Mouse (Mus musculus) heart, postnatal 10 days (tissue): ENCODE data around the gene Fam174a. TPM values are rescaled to one million over a fixed set of nuclear protein-coding genes. Genes with fewer than 3 reads are reported as not detected.

ENCODE experiments used
- DNase-seq, 2 experiments: peaks; one replicate each; pipeline ENCODE4 v3.0.0; 2021
- intact Hi-C: fragments of 180-260 bp; cut with DNase I; formaldehyde crosslinking; loops from one replicate; pipeline ENCODE4 v1.15.1; 2025
- total RNA-seq, 2 experiments: library from RNA; stranded (reverse); gene quantifications; 2 replicates each; pipeline ENCODE4 v1.2.3; 2021

Fam174a gene
- total RNA-seq = 10 to 100 TPM; 20.6 to 20.9 TPM

DNA sequence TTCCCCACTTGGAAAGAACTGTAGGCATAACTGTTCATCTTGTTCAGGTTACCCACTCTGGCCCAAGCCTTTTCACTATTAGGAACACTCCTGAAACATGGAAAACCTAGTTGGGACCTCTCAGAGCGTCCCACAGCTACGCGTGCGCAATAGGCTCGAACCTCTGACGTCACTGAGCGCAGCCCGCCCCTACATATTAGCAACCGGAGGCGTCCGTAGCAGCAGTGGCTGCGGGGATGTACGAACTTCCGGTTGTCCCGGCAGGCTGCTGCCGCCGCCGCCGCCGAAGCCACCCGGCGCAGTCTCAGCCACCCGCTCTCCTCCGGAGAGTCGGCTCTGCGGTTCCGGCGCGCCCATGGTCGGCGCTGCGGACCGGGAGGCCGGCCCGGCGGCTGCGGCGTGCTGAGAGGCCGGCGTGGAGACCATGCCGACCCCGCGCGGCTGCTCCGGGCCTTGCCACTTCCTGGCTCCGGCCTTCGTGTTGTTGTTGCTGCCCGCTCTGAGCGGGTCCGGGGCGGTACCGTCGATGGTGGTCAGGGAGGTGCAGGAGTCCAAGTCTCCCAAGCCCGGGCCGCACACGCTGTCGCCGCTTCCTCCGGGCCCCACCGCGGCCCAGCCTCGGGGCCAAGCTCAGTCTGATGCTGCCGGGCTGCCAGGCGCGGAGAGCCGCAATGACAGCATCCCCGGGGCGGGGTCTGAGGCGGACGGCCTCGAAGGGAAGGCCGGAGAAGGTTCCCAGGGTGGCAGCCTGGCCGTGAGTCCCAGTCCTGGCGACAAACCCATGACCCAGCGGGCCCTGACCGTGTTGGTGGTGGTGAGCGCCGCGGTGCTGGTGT lies at the start of gene Fam174a:
Gene Fam174a (plus strand): TSS at position 231 of the 836 bp plus-strand sequence.
- intact Hi-C loops = loop anchor here (5.0 to 10.0 kb wide), 2 partner anchors 354 to 451 kb away; partner anchors contain the start of gene St8sia4
- peak; percentile 95 to 96 for DNase-seq

DNA sequence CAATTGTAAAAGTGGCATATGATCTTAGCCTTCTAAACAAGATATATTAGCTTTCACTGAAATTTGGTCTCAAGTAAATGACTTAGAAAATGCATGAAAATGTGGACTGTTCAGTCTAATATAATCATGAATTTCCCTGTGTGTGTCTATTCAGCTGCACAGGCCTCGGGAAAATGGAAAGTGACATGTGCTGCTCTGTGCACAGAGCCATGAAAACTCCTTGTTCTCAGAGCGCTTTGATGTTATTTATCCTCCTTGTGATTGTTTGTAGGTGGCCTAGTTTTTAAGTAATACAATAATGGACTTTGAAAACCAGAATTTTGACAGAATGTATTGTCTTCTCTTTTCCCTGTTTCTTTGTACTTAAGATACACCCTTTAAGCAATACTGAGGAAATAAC lies 49.6 kb upstream of the Fam174a start:
- intact Hi-C loops = no loop called here
- no peak for DNase-seq

DNA sequence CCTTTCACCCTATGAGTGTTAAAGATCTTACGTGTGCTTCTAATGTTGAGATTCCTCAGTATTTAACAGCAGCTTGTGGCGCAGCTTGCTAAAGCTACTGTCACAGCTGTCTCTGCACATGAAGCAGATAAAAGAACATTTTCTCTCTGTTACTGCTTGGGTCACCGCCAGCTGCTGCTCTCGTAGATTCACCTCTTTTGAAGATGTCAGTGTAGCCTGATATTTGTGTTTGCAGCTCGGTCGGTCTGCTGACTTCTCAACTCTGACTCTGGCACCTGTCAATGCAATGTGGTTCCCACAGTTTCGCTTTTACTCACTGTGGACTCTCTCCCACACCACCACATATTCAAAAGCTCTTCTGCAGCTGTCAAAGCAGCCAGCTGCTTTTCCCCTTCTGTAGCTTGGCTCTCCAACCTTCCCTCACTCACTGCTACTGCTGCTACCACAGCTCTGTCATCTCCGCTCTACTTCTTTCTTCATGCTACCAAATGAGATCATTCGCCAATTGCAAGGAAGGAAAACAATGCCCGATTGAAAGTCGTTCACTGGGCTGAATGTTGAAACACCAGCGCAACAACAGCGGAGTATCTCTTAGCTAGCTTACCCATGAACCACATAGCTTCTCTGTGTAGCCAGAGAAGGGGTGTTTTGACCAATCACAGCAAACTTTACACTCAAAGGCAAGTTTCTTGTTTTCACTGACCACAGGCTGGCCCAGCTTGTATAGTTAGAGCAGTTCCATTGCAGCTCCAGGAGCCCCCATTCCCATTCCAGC lies 45.3 kb upstream of the Fam174a start:
- intact Hi-C loops = no loop called here
- peak; percentile 32 to 36 for DNase-seq

DNA sequence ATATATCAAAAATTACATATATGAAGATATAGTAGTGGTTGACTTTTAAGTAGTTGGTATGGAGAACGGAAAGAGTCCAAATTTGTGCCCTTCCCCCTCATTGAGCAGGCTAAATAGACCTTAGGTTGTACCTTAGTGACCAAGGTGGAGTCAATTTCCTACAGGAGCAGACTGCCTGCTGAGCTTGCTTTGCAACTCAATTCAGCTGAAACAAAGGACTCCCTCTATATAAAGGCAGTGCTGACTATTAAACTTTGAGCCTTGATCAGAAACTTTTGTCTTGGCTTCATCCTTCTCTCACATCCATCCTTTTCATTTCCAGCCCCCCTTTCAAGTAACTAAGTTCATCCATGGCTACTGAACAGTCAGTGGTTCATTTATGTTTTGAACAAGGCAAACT lies 40.1 kb upstream of the Fam174a start:
- intact Hi-C loops = no loop called here
- no peak for DNase-seq

DNA sequence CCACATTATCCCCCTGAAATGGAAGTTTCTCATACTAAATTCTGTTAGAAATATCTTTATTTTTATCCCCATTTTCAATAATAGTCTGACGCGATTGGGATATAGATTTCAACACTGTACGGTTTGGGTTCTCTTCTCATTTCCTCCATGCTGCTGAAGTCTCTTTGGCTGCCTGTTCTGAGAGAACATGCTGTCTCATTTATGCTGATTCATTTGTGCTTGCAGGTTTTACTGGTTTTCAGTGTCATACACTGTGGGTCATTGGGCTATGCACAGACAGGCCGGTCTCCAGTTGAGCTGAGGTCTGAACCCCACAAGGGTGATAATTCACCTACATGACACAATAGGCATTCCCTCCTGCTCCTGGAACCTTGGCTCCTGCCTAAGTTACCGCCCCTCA lies 5.1 kb upstream of the Fam174a start:
- intact Hi-C loops = no loop called here

DNA sequence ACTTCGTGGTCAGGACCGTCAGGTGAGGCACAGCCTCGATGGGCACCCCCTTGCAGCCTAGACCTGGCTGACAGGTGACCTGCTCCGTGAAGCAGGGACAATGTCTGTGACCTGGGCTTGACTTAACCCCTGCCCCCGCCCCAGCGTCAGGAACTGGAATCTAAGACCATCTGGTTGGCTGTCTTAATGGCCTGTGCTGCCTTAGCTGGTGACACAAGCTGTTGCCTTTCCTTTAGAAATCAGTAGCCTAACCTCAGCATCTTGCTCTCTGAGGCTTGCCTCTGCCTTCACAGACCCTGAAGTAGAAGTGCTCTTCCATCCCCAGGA lies 769 bp downstream of the Fam174a start:
- no peak for DNase-seq
- intact Hi-C loops = loop anchor here (5.0 to 10.0 kb wide), 2 partner anchors 353 to 451 kb away; partner anchors contain the start of gene St8sia4

More for the DNA sequence above, 5.1 kb upstream of the Fam174a start:
- DNase-seq = no peak

DNA sequence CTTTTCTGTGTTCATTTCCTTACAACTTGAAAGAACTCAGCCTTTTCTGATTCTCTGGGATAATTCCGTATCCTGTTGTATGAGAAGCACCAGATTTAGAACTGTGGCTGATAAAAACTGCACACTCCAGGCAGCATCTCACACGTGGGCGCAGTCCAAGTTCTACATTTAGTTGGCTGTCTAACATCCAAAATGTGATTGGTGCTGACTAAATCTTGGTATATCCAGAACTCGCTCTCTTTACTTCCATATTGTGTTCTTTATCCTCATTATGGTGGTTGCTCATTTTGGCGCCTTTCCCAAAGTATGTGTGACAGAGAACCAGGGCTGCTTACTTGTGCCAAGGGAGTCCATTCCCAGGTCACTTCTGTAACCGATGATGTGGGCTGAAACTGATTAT lies 2.6 kb downstream of the Fam174a start:
- intact Hi-C loops = loop anchor here (10.0 kb wide), 1 partner anchor 449 kb away; no protein-coding TSS in a partner anchor
- DNase-seq = peak; percentile 24 to 29

DNA sequence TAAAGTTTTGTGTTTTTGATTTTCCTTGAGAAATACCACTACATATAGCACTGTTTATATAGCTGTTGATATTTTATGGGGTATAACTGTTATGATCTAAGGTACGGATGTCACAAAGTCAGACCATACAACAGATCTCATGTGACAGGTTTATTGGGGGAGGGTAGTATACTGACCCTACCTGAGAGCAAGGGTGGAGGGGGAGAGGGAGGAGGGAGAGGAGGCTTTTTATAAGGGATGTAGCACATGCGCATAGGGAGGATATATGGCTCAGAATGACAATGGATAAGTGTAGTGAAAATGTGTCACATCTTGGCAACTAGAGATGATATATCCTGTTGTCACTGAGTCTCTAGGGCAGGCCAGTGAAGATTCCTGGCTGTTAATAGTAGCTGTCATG lies 8.8 kb downstream of the Fam174a start:
- intact Hi-C loops = no loop called here
- DNase-seq = no peak

DNA sequence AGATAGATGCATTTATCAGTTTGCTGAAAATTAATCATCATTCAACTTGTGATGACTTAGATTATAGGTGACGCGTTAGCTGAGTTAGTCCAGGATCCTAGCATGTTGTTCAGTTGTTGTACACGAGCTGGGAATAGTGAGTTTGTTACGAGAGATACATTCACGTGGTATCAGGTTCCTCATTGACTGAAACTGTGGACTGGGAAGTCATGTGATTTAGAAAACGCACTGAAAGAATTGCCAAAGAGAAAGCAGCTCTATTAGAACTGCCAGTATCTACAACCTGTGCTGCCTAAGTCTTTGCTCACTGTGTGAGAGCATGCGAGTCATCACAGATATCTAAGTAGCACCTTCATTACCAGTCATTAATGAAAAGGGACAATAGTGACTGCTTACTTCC lies 9.6 kb downstream of the Fam174a start:
- intact Hi-C loops = no loop called here
- DNase-seq = no peak

DNA sequence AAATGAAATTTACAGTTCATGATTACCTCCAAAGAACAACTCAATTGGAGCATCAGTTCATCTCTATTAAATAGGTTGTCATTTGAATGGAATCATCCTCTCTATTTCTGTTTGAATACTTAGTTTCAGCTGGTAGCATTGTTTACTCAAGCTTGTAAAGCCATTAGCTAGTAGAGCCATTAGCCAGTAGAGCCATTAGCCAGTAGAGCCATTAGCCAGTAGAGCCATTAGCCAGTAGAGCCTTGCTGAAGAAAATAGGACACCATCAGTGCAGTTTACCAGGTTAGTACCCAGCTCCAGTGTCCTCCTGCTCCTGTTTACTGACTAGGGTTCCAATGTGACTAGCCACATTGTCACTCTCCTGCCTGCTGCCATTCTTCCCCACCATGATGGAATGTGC lies 13.4 kb downstream of the Fam174a start:
- intact Hi-C loops = no loop called here
- no peak for DNase-seq

DNA sequence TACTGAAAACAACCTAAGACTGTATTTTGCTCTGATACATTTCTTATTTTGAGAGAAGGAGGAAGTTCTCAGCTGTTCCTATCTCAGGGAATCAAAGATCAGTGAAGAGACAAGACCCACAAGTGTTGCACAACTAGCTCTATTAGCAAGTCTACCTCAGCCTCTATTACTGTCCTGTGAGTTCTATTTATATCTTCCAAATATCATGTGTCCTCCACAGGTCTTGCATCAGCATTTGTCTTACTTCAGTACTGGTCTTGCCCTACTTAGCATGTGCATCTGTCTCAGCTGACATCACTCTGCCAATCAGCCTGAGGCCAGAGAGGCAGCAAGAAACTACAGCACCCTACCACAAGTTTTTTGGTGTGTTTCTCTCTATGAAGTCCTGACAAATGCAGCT lies 26.2 kb downstream of the Fam174a start:
- DNase-seq = no peak
- intact Hi-C loops = no loop called here

DNA sequence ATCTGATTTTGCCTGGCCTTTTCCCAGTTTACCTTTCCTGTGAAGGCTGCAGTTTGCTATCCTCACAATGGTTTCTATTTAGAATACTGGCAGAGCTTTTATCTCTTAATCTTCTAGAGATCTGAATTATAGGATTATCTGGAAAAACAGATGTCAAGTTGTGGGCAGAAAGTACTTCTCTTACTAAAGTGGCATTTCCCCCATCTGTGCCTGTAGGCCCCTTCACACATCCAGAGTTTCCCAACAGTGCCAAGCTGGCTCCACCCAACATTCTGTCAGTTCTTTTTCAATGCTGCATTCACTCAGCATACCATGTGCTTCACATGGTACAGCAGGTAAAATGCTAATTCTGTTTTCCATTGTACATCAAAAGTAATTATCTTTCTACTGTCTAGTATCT lies 28.8 kb downstream of the Fam174a start:
- no peak for DNase-seq
- intact Hi-C loops = no loop called here

DNA sequence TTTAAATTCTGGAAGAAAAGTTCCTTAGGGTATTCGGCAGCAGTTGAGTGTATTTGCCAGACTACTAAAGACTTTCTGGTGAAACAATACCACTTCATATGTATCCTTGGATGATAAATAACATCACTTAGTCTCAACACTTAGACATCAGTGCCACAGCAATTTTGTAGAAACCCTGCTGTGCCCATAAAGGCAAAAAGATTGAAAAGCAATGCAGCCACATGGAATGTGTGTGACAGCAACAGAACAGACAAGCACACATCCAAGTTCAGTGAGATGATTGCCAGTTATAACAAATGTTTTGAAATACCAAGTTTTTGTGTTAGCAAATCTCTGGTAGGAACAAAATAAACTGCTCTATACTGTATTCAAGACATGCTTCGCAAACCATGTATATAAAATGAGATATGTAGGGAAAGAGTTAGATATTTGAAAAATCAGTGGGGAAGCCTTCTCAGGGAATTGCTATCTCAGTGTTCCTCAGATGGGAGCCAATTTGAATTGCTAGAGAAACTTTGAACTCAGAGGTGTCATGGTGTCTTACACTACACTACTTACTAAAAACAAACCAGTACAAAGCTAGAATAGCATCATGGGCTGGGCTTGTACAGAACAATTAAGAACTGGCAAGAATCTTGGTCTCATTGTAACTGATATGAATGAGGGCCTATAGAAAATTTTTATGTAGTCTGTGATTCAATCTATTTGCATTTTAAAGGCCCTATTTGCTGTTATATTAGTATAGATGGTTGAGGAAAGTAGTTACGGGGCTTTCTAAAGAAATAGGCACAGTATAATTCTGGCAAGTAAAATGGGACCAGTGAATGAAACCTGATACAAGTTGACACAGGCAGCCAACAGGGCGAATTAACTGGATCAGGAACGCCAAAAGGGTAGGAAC lies 30.4 kb downstream of the Fam174a start:
- DNase-seq = no peak
- intact Hi-C loops = no loop called here

DNA sequence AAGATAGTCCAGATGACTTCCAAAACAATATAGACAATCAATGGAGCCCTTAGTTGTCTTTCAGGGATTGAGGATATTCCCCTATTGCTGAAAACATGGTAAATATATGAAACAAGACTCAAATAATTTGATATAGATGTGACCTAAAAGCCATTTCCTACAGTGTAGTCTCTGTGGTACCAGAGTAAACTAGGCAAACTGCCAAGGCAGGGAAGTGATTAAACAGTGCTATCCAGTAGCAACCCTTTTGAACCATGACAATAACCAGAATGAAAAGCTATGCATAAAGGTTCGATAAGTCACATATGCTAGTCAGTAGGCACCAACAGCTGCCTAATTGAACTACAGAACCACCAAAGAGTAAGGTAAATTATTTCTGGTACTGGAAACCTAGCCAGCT lies 40.7 kb downstream of the Fam174a start:
- peak in 1 of 2 experiments; percentile 13 for DNase-seq
- intact Hi-C loops = no loop called here

DNA sequence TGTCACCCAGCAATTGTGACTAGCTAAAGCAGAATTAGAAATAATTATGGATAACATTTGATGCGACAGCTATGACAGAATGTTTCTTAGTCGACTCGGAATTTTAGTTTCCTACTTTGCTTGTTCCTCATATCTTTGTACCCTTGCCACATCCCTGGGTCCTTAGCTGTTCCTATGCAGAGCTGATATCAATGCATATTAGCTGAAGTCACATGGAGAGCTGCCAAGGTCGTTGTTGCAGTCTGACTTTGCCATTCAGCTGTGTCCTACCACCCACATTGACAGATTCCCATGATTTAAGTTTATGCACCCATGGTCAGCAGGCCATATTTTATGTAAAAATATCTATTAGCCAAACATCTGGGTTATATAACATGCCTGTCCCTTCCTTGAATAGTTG lies 43.5 kb downstream of the Fam174a start:
- intact Hi-C loops = no loop called here
- DNase-seq = peak in 1 of 2 experiments; percentile 24

DNA sequence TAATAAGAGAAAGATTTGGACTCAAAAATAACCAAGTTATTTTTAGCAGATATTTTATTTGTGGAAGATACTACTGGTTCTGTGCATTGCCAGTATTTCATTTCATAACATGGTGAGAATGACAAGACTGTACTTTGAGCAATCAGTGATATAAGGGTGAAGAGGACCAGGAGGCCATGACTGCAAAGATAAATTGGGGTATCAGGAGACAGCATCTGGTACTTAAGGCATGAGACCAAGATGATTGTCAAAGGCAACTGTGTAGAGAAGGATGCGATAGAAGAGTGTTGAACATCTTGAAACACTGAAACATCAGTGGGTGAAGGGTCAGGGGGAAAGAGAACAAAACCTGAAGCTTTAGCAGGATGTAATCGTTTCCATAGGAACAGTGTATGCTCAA lies 50.3 kb downstream of the Fam174a start:
- intact Hi-C loops = no loop called here
- DNase-seq = no peak

DNA sequence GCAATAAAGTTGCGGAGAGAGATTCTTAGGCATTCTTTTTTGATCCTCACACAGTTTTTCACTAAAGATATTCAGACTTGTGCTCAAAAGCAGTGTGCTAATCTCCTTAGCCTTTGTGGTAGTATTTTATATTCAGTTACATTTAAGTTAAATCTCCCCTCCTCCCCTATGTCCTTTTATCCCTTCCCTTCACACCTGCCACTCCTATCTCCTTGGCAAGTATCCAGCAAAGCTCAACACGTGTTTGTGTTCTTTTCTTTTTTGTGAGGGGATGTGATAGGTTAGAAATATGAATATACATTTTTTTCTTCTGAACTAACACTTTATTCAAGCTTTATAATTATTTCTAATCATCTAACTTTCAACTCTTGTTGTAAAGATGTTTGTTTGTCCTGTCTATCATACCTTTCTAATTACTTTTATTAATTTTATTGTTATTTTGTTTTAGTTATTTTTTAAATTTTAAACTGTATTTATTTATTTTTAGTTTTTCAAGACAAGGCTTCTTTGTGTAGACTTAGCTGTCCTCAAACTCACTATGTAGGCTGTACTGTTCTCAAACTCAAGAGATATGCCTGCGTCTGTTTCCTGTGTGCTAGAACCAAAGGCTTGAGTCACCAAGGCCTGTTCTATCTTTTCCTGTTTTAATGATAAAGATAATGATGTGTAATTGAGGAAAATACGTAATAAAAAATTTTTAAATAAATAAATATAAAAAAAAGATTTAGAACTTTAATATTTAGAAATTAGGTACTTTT lies 53.4 kb downstream of the Fam174a start:
- DNase-seq = no peak
- intact Hi-C loops = no loop called here

DNA sequence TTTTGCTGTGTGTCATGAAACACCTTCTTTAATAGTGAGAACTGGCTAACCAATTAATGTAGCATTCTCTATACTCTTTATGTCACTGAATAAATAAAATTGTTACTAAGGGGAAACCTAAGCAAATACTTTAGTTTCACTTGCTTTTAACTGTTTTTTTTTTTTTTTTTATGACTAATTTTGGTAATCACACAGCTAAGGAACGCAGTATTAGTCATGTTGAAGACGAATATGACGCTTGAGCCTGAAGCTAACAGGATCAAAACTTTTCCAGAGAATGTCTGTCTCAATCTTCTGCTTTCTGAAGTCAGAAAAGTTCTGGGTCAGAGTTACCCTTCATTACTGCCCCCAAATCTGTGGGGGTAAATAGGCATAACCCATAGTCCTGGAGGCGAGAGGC lies 54.3 kb downstream of the Fam174a start:
- DNase-seq = no peak
- intact Hi-C loops = no loop called here

DNA sequence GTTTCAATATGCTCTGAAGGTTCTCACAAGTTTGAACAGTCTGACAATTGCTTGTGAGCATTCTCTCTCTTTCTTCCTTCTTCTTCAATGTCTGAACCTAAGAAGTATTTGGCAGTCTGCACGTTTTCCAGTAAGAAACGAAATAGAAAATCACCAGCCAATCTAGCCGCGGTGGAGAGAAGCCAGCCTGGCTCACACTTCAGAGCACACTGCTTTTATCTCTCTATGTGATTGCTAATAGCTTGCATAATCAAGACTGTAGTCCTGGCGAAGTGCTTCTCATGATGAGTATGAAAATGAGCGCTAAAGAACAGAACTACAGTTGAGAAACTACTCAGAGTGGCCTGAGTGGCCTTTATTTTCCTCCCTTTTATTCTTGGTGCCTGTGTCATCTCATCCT lies 62.0 kb downstream of the Fam174a start:
- intact Hi-C loops = no loop called here
- no peak for DNase-seq

DNA sequence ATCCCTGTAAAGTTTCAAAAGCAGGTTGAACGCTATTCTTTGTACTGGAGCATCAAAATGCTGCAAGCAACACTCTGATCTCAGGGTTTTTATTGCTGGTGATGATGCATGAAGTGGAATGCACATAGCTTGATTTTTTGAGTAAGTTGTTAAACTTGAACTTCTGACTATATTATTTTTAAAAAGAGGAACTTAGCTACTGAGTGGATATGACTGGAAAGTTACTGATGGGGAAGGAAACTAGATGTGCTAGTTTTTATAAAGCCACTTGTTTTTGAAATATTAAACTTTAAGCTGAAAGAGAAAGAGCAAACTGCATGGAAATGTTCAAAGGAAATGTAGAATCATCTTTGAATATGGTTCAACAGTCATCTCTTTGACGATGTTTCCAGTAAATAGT lies 67.6 kb downstream of the Fam174a start:
- intact Hi-C loops = no loop called here
- no peak for DNase-seq
